Mouse (Mus musculus): ENCODE measurements around the gene Snph. TPM values are rescaled to one million over a fixed set of nuclear protein-coding genes. Genes with fewer than 3 reads are reported as not detected.

Snph gene
- 0.30 and 0.75 TPM in 2 replicates for polyA plus RNA-seq (2014; fragmentation: Nextera tagmentation; extraction: Ambion mirVana)

DNA sequence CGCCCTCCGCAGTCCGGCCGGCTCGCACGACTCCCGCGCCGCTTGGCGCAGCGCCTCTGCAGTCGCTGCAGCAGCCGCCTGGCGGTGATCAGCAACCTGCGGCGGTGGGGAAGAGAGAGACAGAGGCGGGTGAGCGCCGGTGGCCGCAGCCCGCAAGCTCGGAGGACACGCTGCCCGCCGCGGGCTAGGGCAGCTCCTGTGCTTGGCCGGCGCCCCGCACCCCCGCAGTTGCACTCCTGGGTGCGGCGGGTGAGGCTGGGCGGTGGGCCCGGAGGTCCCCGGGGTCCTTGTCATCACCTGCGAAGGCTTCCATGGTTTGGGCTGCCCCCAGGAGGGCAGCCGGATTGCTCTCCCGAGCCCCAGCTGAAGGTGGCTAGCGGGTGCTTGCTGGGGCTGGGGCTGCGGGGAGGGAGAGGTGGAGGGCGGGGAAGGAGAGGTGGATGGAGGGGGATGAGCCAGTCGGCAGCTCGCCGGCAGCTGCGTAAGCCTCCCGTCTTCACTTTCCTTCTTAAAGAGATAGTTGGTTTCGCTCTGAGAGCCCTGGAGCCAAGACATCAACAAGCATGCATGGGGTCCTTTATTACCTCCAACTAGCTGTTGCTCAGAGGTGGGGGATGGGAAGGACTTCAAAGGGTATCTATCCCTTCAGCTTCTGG is at the start of gene Snph:
Gene Snph (minus strand): TSS at position 435 of the 656 bp plus-strand sequence.
- Histone ChIP-seq H3K36me3 (ENCODE audit: control insufficient read depth, insufficient read depth, low read length) (no peaks in the 10 kb centered on the region), H3K9ac (ENCODE audit: low read depth, low read length) (peak within 1 kb of the TSS; percentile 71), H3K27me3 (ENCODE audit: control insufficient read depth, insufficient read depth, low read length) (peaks cover 48% of the 10 kb centered on the region), H3K4me1 (ENCODE audit: control insufficient read depth, insufficient read depth, low read length) (no peaks in the 10 kb centered on the region), H3K4me2 (peak within 1 kb of the TSS; percentile 98), H3K27ac (ENCODE audit: low read depth, low read length) (no peak within 1 kb of the TSS), H3K9me3 (replicated peaks; ENCODE audit: control insufficient read depth, low read length) (no peaks in the 10 kb centered on the region), H3K4me3 (ENCODE audit: low read depth, low read length) (peak within 1 kb of the TSS; percentile 69)
- peak; percentile 42 for ATAC-seq (replicated peaks; ENCODE audit: insufficient number of reproducible peaks, low FRiP score, low TSS enrichment)
- 1% methylated on average over 34 of the region's 47 CpGs for WGBS (ENCODE audit: insufficient replicate concordance)

- Histone ChIP-seq H3K27ac (ENCODE audit: low read depth, low read length) (no peak overlapping the region), H3K4me3 (ENCODE audit: low read depth, low read length) (no peak overlapping the region), H3K27me3 (ENCODE audit: control insufficient read depth, insufficient read depth, low read length) (peaks cover 5% of the 10 kb centered on the region; the same call in 1 of the 2 replicates), H3K4me1 (ENCODE audit: control insufficient read depth, insufficient read depth, low read length) (no peaks in the 10 kb centered on the region), H3K4me2 (no peak overlapping the region), H3K9me3 (replicated peaks; ENCODE audit: control insufficient read depth, low read length) (no peaks in the 10 kb centered on the region), H3K36me3 (ENCODE audit: control insufficient read depth, insufficient read depth, low read length) (no peaks in the 10 kb centered on the region), H3K9ac (ENCODE audit: low read depth, low read length) (no peak overlapping the region)
- WGBS (ENCODE audit: insufficient replicate concordance): 56% methylated on average over 2 of the region's 2 CpGs
- ATAC-seq (replicated peaks; ENCODE audit: insufficient number of reproducible peaks, low FRiP score, low TSS enrichment): no peak
Measured at GRCm38 (mm10) chr2:151676234-151676633, 43.8 kb upstream of the Snph start.

DNA sequence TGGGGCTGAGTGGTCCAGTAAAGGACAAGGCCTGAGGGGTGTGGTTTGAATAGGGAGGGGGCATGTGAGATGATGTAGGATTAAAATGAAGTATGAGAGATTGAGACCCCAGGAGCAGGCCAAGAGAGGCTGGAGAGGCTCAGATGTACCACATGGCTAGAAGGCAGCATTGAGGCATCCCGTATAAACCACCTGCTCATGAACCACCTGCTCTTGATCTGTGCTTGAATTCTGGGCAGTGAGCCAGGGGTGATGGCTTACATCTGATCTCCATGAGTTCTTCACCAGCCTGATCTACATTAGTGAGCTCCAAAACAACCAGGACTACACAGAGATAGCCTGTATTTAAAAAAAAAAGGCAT is 38.6 kb upstream of the Snph start:
- H3K4me1 ChIP-seq (ENCODE audit: control insufficient read depth, insufficient read depth, low read length): no peaks in the 10 kb centered on the region
- peaks cover 13% of the 10 kb centered on the region for H3K27me3 ChIP-seq (ENCODE audit: control insufficient read depth, insufficient read depth, low read length)
- no peaks in the 10 kb centered on the region for H3K9me3 ChIP-seq (replicated peaks; ENCODE audit: control insufficient read depth, low read length)
- no peak overlapping the region for H3K27ac ChIP-seq (ENCODE audit: low read depth, low read length)
- 0 out of 2 replicates have a peak, but pooled peaks have one; percentile 10 for ATAC-seq (replicated peaks; ENCODE audit: insufficient number of reproducible peaks, low FRiP score, low TSS enrichment)
- no peak overlapping the region for H3K9ac ChIP-seq (ENCODE audit: low read depth, low read length)
- 60% methylated on average over 1 of the region's 1 CpGs for WGBS (ENCODE audit: insufficient replicate concordance)
- no peaks in the 10 kb centered on the region for H3K36me3 ChIP-seq (ENCODE audit: control insufficient read depth, insufficient read depth, low read length)
- no peak overlapping the region for H3K4me2 ChIP-seq
- H3K4me3 ChIP-seq (ENCODE audit: low read depth, low read length): no peak overlapping the region

- H3K4me2 ChIP-seq: peak overlapping the region; percentile 35
- 32% methylated on average over 48 of the region's 48 CpGs for WGBS (ENCODE audit: insufficient replicate concordance)
Measured at GRCm38 (mm10) chr2:151670026-151670967, 37.9 kb upstream of the Snph start.

DNA sequence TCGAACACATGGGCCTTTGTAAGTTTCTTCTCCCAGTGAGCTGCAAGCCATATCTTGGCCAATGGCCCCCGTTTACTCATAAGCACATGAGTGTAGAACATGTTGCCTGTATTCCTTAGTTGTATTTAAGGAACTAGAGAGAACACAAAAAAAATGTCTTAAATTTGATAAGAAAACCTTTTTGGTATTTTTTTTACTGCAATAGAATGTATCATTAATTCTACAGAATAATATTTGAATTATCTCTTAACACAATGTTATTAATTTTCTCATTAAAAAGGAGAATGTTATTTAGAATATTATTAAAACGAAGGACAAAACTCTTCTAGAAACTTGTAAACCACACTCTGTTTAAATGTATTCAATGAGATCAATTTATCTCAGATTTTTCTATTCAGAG is 36.0 kb upstream of the Snph start, which contains the start of gene Rad21l:
Gene Rad21l (minus strand): TSS at position 101 of the 400 bp plus-strand sequence.
- Histone ChIP-seq H3K27ac (ENCODE audit: low read depth, low read length) (no peak within 1 kb of the TSS), H3K27me3 (ENCODE audit: control insufficient read depth, insufficient read depth, low read length) (peaks cover 11% of the 10 kb centered on the region), H3K36me3 (ENCODE audit: control insufficient read depth, insufficient read depth, low read length) (no peaks in the 10 kb centered on the region), H3K4me1 (ENCODE audit: control insufficient read depth, insufficient read depth, low read length) (no peaks in the 10 kb centered on the region), H3K4me2 (no peak within 1 kb of the TSS), H3K4me3 (ENCODE audit: low read depth, low read length) (no peak within 1 kb of the TSS), H3K9ac (ENCODE audit: low read depth, low read length) (no peak within 1 kb of the TSS), H3K9me3 (replicated peaks; ENCODE audit: control insufficient read depth, low read length) (no peaks in the 10 kb centered on the region)
- 65% methylated on average over 3 of the region's 3 CpGs for WGBS (ENCODE audit: insufficient replicate concordance)
- ATAC-seq (replicated peaks; ENCODE audit: insufficient number of reproducible peaks, low FRiP score, low TSS enrichment): no peak

More at GRCm38 (mm10) chr2:151670026-151670967, 37.9 kb upstream of the Snph start:
- H3K27ac ChIP-seq (ENCODE audit: low read depth, low read length): no peak overlapping the region
- H3K4me3 ChIP-seq (ENCODE audit: low read depth, low read length): no peak overlapping the region
- H3K9me3 ChIP-seq (replicated peaks; ENCODE audit: control insufficient read depth, low read length): no peaks in the 10 kb centered on the region
- peaks cover 13% of the 10 kb centered on the region for H3K27me3 ChIP-seq (ENCODE audit: control insufficient read depth, insufficient read depth, low read length)
- peak; percentile 61 for ATAC-seq (replicated peaks; ENCODE audit: insufficient number of reproducible peaks, low FRiP score, low TSS enrichment)
- no peaks in the 10 kb centered on the region for H3K4me1 ChIP-seq (ENCODE audit: control insufficient read depth, insufficient read depth, low read length)
- no peaks in the 10 kb centered on the region for H3K36me3 ChIP-seq (ENCODE audit: control insufficient read depth, insufficient read depth, low read length)
- no peak overlapping the region for H3K9ac ChIP-seq (ENCODE audit: low read depth, low read length)

DNA sequence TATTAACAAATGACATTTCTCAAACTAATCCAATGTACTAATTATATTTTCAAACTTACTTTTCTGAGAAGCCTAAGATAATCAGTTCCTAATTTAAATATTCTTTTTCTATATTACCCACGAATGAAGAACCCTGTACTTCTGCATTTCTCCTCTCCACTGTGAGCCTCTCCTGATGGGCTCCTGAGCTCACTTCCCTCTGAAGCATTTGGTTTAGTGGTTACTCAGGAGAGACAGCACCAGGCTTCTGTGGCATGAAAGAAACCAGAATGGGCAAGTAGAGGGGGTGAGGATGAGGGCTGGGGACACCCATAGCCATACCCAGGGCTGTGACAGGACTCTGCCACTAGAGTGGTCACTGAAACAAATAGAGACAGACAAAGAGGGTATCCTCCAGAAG is 19.7 kb upstream of the Snph start:
- H3K36me3 ChIP-seq (ENCODE audit: control insufficient read depth, insufficient read depth, low read length): no peaks in the 10 kb centered on the region
- WGBS (ENCODE audit: insufficient replicate concordance): 64% methylated on average over 1 of the region's 1 CpGs
- no peak overlapping the region for H3K27ac ChIP-seq (ENCODE audit: low read depth, low read length)
- no peaks in the 10 kb centered on the region for H3K9me3 ChIP-seq (replicated peaks; ENCODE audit: control insufficient read depth, low read length)
- H3K4me1 ChIP-seq (ENCODE audit: control insufficient read depth, insufficient read depth, low read length): no peaks in the 10 kb centered on the region
- no peaks in the 10 kb centered on the region for H3K27me3 ChIP-seq (ENCODE audit: control insufficient read depth, insufficient read depth, low read length)
- H3K4me2 ChIP-seq: no peak overlapping the region
- no peak for ATAC-seq (replicated peaks; ENCODE audit: insufficient number of reproducible peaks, low FRiP score, low TSS enrichment)
- H3K9ac ChIP-seq (ENCODE audit: low read depth, low read length): no peak overlapping the region
- no peak overlapping the region for H3K4me3 ChIP-seq (ENCODE audit: low read depth, low read length)

DNA sequence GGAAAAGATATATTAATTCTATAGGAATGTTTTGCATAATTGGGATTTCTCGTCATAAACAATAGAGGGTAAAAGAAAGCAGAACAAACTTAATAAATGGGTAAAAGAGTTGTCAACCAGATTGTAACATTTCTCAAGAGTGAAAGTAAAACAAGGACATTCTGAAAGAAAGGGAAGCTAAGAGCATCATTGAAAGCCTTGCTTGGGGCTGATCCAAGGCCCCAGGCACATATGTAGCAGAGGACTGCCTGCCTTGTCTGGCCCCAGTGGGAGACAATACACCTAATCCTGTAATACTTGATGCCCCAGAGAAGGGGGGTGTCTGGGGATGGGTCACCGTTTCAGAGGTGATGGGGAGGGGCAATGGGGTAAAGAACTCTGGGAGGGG is 3.6 kb upstream of the Snph start:
- no peaks in the 10 kb centered on the region for H3K4me1 ChIP-seq (ENCODE audit: control insufficient read depth, insufficient read depth, low read length)
- no peaks in the 10 kb centered on the region for H3K9me3 ChIP-seq (replicated peaks; ENCODE audit: control insufficient read depth, low read length)
- H3K4me3 ChIP-seq (ENCODE audit: low read depth, low read length): no peak overlapping the region
- no peak overlapping the region for H3K9ac ChIP-seq (ENCODE audit: low read depth, low read length)
- no peak overlapping the region for H3K27ac ChIP-seq (ENCODE audit: low read depth, low read length)
- peaks cover 29% of the 10 kb centered on the region for H3K27me3 ChIP-seq (ENCODE audit: control insufficient read depth, insufficient read depth, low read length)
- no peak for ATAC-seq (replicated peaks; ENCODE audit: insufficient number of reproducible peaks, low FRiP score, low TSS enrichment)
- WGBS (ENCODE audit: insufficient replicate concordance): 76% methylated on average over 2 of the region's 2 CpGs
- H3K4me2 ChIP-seq: no peak overlapping the region
- H3K36me3 ChIP-seq (ENCODE audit: control insufficient read depth, insufficient read depth, low read length): no peaks in the 10 kb centered on the region

DNA sequence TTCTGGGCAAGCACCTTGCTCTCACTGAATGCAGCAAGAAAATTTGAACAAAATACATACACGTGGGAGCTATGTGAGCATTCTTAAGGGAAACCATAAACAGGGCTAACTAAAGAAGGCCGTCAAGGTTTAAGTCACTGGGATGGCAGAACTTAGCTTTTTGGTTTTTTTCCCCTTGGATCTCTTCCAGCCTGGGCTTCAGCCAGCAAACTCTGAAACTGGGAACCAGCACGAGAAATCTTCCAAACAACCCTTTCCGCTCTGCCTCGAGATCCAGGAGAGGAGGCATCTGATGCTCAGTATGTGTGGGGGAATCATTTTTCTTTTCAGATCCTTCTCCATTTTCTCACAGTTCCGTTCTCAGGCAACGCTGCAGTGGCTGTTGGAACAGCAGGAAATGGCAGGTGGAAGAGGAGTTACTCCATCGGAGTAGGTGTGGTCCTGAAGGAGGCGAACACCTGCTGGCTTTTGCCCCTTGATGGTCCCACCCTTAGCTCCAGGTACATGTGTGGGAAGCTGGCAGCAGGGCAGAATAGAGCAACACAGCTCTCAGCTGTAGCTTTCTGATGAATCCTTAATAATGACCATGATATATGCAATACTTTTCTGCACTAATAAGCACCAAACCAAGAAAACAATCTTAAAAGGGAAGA is 3.1 kb upstream of the Snph start:
- Histone ChIP-seq H3K27me3 (ENCODE audit: control insufficient read depth, insufficient read depth, low read length) (peaks cover 34% of the 10 kb centered on the region), H3K4me2 (no peak overlapping the region), H3K27ac (ENCODE audit: low read depth, low read length) (no peak overlapping the region), H3K4me3 (ENCODE audit: low read depth, low read length) (no peak overlapping the region), H3K36me3 (ENCODE audit: control insufficient read depth, insufficient read depth, low read length) (no peaks in the 10 kb centered on the region), H3K4me1 (ENCODE audit: control insufficient read depth, insufficient read depth, low read length) (no peaks in the 10 kb centered on the region), H3K9me3 (replicated peaks; ENCODE audit: control insufficient read depth, low read length) (no peaks in the 10 kb centered on the region), H3K9ac (ENCODE audit: low read depth, low read length) (no peak overlapping the region)
- ATAC-seq (replicated peaks; ENCODE audit: insufficient number of reproducible peaks, low FRiP score, low TSS enrichment): no peak
- WGBS (ENCODE audit: insufficient replicate concordance): 62% methylated on average over 9 of the region's 9 CpGs
